Mouse (Mus musculus) embryonic fibroblast, embryonic 13.5 days (primary cell): ENCODE data around the gene Plcb3.

Experiments
- CTCF ChIP-seq: IDR thresholded peaks from 2 replicates; pipeline ENCODE4 v1.5.1; 2011; ENCODE audit warnings: mild to moderate bottlenecking, control low read depth, low read length, moderate library complexity, borderline replicate concordance; ENCODE audit not compliant: insufficient read depth
- POLR2A ChIP-seq: IDR thresholded peaks from 2 replicates; pipeline ENCODE4 v1.6.1; 2011; ENCODE audit warnings: low read depth, mild to moderate bottlenecking, control low read depth, low read length, moderate library complexity

DNA sequence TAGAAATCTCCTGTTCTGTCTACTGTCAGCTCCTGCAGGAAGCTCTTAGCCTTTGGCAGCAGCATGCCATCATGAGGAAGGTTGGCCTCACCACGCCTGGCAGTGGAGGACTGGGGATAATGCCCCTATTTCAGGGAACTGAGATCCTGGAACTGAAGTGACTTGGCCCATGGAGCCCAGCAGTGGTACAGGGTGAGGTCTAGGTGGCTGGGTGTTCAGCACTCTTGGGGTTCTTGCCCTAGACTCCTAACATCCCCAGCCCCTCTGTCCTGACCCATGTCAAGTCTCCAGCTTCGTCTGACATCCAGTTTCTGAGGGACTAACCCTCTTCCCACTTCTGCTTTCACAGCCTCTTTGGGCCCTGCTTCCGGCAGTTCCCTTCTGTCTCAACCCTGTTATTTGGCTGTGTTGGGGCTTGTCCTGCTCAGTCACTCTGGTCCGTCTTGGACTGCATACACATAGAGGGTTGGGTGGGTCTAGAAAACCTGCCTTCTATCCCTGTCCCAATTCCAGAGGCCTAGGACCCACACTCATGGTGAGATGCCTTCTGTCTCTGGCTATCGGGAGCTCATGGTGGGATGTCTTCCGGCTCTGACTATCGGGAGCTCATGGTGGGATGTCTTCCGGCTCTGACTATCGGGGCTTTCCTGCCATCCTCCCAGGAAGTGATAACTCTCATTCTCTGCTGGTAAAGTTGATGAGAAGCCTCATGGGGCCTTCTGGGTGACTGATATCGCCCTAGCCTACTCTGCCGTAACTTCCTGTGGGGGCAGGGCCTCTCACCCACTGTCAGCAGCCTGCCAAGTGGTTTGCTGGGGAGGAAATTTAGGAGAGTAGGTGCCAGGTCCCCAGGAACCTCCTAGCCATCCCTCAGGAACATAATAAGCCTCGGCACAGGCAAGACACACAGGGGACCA, 41.5 kb upstream of the Plcb3 start:
- TF ChIP-seq CTCF (no peak), POLR2A (no peak)
